Mouse (Mus musculus): ENCODE results near the gene Dcaf10. TPM values are rescaled to one million over a fixed set of nuclear protein-coding genes. Genes with fewer than 3 reads are reported as not detected.

Dcaf10 gene
- polyA plus RNA-seq, 1 experiment from 2014 or later: 15.6 TPM

Small RNAs within 50 kb of the gene (microRNA-seq; reads per million reads assigned to microRNA genes)
- gene Gm25692: not detected

Other genes with a start within 250 kb of the Dcaf10 start
- gene Tomm5, start 234.0 kb upstream of the Dcaf10 start, polyA plus RNA-seq (2016; fragmentation: Nextera tagmentation; extraction: Ambion mirVana): 150 and 163 TPM in 2 replicates
- gene Frmpd1, start 157.2 kb upstream of the Dcaf10 start, polyA plus RNA-seq (2016; fragmentation: Nextera tagmentation; extraction: Ambion mirVana): 4.1 and 5.5 TPM in 2 replicates
- 18.7 and 22.1 TPM in 2 replicates for gene Trmt10b, start 45.0 kb upstream of the Dcaf10 start, polyA plus RNA-seq (2016; fragmentation: Nextera tagmentation; extraction: Ambion mirVana)
- gene Exosc3, start 631 bp downstream of the Dcaf10 start, polyA plus RNA-seq (2016; fragmentation: Nextera tagmentation; extraction: Ambion mirVana): 66.1 and 66.4 TPM in 2 replicates
- 79.6 and 87.3 TPM in 2 replicates for gene Slc25a51, start 66.7 kb downstream of the Dcaf10 start, polyA plus RNA-seq (2016; fragmentation: Nextera tagmentation; extraction: Ambion mirVana)
- 8.2 and 10.3 TPM in 2 replicates for gene Shb, start 190.4 kb downstream of the Dcaf10 start, polyA plus RNA-seq (2016; fragmentation: Nextera tagmentation; extraction: Ambion mirVana)